Mouse (Mus musculus) layer of hippocampus, postnatal 25 days (tissue): Measurements from ENCODE around the gene Crygf. TPM values are rescaled to one million over a fixed set of nuclear protein-coding genes. Genes with fewer than 3 reads are reported as not detected.
"Not testable (repeated sequence)": the region's sequence is repeated elsewhere in the genome, so short reads cannot be mapped to it uniquely, and the experiment has no call there.

Source experiments
- DNase-seq, 2 experiments: peaks; one replicate each; pipeline ENCODE4 v3.0.0; 2022; ENCODE audit warnings: mixed read lengths in 2 of 2, low spot score in 1 of 2; ENCODE audit errors: extremely low spot score in 1 of 2
- total RNA-seq, 2 experiments: library from RNA; stranded (reverse); gene quantifications; 2 replicates each; pipeline ENCODE4 v1.2.3; 2021

The Crygf gene
- total RNA-seq = not detected

DNA sequence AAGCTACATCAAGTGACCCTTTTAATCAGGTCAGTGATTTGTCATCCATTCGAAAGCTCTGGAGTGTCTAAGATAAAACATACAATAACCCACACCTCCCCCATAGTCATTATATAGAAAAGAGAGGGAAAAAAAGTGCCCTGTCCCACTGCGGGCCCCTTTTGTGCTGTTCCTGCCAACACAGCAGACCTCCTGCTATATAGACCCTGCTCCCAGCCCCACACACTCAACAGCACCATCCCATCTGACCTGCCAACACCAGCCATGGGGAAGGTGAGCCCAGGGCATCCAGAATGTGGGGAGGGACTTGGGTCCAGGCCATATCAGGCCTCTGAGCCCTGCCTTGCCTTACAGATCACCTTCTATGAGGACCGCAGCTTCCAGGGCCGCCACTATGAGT lies at the start of gene Crygf:
TSS of gene Crygf (plus strand) at position 227 of the 400 bp plus-strand sequence.
- DNase-seq = no peak

DNA sequence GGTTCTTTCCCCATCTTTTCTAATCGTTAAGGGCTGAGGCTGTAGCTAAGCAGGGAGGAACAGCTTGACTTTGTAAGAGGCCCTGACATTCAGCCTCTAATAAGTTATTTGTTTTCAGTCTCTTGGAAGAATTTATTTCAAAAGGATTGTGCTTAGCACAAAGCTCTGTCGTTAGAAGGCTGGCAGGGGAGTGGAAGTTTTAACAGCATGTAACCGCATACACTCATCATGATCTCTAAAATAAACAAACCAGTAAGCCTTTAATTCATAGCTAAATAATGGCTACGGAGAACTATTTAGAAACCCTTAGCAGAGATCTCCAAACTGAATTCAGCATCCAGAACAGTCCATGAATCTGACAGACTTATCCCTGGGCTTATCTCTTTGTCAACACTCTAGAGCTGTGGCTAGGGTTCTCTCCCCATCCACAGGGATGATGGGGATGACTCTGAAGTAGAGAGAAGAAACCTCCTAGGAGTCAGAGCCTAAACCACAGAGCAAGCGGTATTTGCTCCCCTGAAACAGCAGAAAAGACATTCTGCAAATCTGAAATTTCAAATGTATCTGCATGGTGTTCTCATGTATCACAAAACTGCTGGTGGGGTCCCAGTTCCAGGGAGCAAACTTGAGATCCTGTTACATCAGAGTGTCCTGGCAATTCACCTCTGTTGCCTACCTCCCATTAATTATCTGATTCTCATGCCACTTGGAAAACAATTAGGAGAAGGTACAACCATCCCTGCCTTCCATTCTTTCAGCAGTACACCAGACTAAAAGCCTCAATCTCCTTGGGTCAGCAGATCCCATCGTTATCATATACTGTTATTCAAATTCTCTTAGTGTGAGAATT lies 734 bp upstream of the Crygf start:
- DNase-seq = no peak

DNA sequence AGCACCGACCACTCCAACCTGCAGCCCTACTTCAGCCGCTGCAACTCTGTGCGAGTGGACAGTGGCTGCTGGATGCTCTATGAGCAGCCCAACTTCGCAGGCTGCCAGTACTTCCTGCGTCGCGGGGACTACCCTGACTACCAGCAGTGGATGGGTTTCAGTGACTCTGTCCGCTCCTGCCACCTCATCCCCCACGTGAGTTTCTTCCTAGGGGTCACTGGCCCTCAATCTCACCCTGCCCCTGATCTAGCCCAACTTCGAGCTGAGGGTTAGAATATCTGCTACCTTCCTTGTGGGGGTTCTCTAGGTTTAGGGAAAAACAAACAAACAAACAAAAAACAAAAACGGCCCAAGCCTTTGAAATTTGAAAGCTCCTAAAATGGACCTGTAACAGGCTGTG lies 376 bp downstream of the Crygf start:
- not testable (repeated sequence) for DNase-seq

DNA sequence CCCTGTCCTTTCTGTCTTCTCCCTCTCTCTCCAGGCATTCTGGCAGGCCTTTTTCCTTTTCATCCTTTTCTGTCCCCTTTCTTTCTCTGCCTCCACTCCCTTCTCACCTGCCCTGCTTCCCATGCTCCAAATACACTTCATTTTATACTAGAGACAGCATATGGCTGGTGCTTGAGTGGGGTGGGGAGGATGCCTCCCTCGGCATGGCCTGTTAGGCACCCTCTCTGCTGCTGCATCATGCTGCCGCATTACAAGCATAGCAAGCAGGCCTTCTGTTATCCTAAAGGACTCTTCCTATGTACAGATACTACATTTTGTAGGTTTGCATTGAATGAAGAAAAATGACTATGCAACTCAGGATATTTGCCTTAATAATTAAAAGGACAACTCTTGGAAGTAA lies 3.7 kb downstream of the Crygf start:
- no peak for DNase-seq

DNA sequence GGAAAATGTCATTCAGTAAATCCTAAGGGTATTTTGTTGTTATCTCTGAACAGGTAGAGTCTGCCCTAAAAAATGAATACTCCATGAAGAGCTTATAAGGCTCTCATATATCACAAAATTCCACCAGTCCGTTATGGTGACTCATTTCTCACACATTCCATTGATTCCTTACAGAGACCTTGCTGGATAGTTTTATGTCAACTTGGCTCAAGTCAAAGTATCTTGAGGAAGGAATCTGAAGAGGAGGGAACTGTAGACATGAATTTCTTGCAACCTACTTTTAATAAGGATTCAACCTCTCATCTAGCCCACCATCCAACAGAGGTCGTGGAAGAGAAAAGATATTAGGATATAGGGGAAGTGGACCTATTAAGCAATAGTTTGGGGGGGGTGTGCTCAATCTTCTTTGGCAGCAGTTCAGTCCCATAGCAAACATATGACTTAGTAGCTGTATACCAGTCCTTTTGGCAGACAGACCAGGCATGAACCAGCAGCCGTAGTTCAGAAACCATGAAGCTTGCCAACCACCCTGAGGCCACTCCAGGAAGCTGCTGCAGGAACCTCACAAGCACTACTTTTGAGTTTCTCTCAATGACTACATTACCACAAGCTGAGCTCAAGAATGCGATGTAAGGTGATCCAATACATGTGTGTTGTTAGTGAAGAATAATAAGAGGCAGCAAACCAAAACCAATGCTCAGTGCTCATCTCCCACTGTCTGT lies 5.9 kb downstream of the Crygf start:
- no peak for DNase-seq

Other genes starting within 250 kb of the Crygf start
- gene Map2, start 248.8 kb downstream of the Crygf start, total RNA-seq = 1,000 to 10,000 TPM in 1 of 2 experiments, 100 to 1,000 TPM in 1; 974 to 1,066 TPM